Mouse (Mus musculus) spleen, adult 18-20 months (tissue): ENCODE results near the gene Thada.

Experiments used
- DNase-seq, 2 experiments: peaks; one replicate each; pipeline ENCODE4 v3.0.0; 2022; ENCODE audit warnings: mixed read lengths in 2 of 2

The Thada gene

GRCm38 (mm10) chr17:84182311-84183271 is 283.4 kb downstream of the Thada start:
- peak; percentile 30 to 45 for DNase-seq

GRCm38 (mm10) chr17:84181502-84182310 is 284.3 kb downstream of the Thada start:
- peak; percentile 78 for DNase-seq

DNA sequence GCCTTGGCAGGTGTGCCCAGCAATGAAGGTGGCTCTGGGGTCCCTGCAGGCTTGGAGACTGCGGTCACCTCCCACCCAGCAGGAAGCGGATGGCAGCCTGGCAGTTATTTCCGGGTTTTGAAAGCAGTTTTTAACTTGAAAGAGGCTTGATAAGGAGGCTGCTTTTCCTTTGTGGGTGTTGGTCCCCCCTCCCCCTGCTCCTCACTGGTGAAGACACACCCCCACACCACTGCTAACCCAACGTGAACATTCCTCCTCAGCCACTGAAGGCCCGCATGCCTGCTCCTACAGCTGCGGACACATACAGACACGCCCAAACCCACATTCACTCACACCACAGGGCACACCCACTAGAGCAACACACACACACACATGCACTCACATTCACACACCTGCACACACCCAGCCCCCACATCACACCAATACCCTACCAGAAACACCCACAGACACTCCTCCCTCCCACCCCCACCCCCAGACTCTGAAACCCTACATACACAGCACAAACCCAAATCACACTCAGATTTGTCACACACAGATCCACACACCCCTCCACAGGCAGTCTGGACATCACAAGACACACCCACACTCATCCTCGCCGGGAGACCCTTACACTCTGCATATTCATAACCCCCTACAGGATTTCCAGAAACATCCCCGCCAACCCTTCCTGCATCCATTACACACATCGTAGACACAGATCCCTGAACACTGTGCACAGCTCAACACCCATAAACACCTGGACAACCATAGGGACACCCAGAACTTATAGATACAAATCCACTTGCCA is 285.1 kb downstream of the Thada start:
- DNase-seq = peak; percentile 71 to 78

DNA sequence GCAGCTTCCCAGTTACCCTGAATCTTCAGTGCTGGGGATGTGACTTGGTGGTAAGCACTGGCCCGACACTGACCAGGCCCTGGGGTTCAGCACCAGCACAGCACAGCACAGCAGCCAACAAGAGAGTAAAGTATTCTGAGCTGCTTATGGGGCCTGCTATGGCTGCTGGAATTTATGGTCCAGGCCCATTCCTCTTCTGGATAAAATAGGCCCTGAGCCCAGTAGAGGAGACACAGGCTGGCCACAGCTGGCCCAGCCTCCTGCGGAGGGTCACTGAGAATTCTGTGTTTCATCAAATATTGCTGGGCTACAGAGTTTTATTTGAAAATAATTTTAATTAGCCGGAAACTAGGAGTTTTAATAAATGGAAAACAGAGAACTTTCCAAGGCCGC is 286.0 kb downstream of the Thada start:
- peak in 1 of 2 experiments; percentile 12 for DNase-seq

- peak in 1 of 2 experiments; percentile 6 for DNase-seq
Measured at GRCm38 (mm10) chr17:84179026-84179972, 286.7 kb downstream of the Thada start.

GRCm38 (mm10) chr17:84177481-84177880 is 288.5 kb downstream of the Thada start:
- DNase-seq = peak in 1 of 2 experiments; percentile 3

DNA sequence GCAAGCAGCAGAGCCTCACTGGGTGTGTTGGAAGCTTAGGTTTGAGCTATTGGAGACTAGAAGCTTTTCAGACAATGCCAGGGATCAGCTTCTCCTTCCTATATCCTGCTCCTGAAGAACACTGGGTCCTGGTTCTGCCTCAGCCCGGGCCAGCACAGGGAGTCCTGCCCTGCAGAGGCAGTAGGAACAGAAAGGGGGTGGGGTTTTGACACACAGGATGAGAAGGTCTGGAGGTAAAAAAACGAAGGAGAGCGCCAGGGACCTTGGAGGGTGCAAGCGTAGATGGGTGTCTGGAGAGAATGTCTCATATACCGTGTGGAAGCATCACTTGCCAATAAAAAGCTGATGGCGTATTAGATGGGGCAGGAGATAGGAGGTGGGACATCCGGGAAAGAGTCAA is 289.6 kb downstream of the Thada start:
- no peak for DNase-seq

DNA sequence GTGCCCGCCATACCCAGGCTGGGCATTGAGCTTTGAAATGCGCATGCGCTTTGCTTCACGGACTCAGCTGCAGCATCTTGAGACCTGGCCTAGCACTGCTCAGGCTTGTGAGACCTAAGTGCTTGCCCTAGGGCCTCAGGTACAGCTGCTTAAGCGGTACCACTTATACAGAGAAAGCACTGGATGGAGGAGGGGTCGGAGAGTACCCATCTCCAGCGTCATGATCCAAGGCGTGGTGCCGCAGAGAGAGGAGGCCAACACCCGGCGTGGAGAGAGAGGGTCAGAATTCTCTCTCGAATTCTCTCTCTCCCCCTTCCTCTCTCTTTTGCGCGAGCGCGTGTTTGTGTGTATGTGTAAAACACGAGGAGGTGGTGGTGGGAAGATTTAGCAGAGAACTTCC is 290.8 kb downstream of the Thada start:
- peak in 1 of 2 experiments; percentile 5 for DNase-seq

GRCm38 (mm10) chr17:84167377-84167776 is 298.6 kb downstream of the Thada start:
- DNase-seq = peak in 1 of 2 experiments; percentile 1

DNA sequence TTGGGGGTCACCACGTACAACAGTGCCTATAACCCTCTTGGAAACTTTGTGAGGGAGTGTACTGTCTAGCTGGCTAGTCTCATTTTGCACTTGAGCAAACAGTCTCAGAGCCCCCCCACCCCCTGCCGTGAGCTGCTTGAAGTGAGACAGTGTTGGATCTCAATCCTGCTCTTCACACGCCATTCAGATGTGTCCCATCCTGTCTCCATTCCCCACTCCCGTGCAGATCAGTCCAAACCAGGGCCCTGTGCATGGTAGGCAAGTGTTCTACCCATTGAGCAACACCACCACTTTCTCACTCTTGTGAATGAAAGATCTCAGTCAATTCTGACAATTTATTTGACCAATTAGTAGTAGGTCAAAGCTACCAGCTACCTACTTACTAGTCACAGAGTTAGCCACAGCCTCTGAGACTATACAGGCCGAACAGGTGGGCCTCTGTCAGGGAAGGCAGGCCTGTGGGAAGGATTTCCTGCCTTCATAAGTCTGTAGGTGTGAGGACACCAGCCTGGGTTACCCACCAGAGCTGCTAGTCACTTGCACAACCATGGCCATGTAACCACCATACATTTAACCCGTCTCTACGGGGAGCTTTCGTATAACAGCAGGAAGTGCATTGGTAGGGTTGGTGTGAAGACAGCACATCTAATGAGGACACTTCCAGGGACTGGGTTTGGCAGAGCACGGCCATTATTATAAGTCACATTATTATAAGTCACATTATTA is 299.7 kb downstream of the Thada start:
- peak in 1 of 2 experiments; percentile 2 for DNase-seq

- DNase-seq = peak in 1 of 2 experiments; percentile 3
Measured at GRCm38 (mm10) chr17:84165735-84166134, 300.3 kb downstream of the Thada start.

GRCm38 (mm10) chr17:84164146-84164545 is 301.9 kb downstream of the Thada start:
- DNase-seq = peak in 1 of 2 experiments; percentile 2

DNA sequence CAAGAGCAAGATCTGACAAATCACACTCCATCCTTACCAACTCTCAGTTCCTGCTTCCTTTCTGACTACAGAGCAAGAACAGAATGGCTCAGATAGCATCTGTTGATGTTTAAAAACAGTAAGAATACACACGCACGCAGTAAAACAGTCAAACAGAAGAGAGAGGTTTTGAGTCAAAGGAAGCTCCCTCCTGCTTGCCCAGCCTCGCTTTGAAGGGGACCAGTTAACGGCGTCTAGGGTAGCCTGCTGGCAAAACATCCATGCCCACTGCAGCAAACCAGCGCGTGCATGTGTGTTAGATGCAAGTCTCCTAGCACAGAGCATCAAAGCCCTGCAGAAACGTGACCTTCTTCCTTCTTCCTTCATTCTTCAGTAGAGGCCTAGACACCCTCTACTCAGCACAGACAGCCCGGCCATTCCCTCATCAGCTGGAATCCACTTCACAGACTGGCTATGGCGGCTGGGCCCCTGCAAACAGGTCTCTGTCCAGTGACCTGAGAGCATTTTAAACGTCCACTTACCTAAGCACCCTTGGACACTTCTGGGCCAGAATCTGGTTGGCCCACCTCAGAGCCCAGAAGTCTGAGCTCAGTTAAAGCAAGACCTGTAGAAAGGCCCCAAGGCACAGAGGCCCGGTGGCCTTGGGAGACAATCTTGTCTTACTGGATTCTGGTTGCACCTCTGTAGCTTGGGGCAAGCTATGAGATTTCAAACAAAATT is 302.8 kb downstream of the Thada start:
- DNase-seq = peak in 1 of 2 experiments; percentile 5

GRCm38 (mm10) chr17:84162211-84162760 is 303.7 kb downstream of the Thada start:
- DNase-seq = peak in 1 of 2 experiments; percentile 3

GRCm38 (mm10) chr17:84161231-84161854 is 304.7 kb downstream of the Thada start:
- peak in 1 of 2 experiments; percentile 51 for DNase-seq

GRCm38 (mm10) chr17:84158891-84159290 is 307.1 kb downstream of the Thada start:
- peak in 1 of 2 experiments; percentile 3 for DNase-seq

GRCm38 (mm10) chr17:84158461-84158795 is 307.6 kb downstream of the Thada start:
- peak in 1 of 2 experiments; percentile 3 for DNase-seq

GRCm38 (mm10) chr17:84157743-84158460 is 308.1 kb downstream of the Thada start:
- DNase-seq = peak in 1 of 2 experiments; percentile 2
